Mouse (Mus musculus) MEL (cell line): Measurements from ENCODE around the gene Dap.

ENCODE experiments used
- EP300 ChIP-seq, 2 experiments: IDR thresholded peaks; 2 replicates each; pipeline ENCODE4 v1.6.1; 2011; ENCODE audit warnings: improper control_type of control experiment in 2 of 2, low read length in 2 of 2, low read depth in 1 of 2, mild to moderate bottlenecking in 1 of 2
- NELFE ChIP-seq: IDR thresholded peaks from 2 replicates; pipeline ENCODE4 v1.6.1; 2011; ENCODE audit warnings: low read depth, low read length, improper control_type of control experiment
- POLR2A ChIP-seq, 2 experiments: IDR thresholded peaks; 2 replicates each; pipeline ENCODE4 v1.6.1; 2011 to 2012; ENCODE audit warnings: low read length in 2 of 2, mild to moderate bottlenecking in 2 of 2, control low read depth in 1 of 2, improper control_type of control experiment in 1 of 2, low read depth in 1 of 2, moderate library complexity in 1 of 2; ENCODE audit not compliant: control insufficient read depth in 1 of 2, insufficient read depth in 1 of 2, poor library complexity in 1 of 2
- RCOR1 ChIP-seq: IDR thresholded peaks from 2 replicates; pipeline ENCODE4 v1.6.1; 2012; ENCODE audit warnings: low read depth, mild to moderate bottlenecking, inconsistent platforms, low read length, improper control_type of control experiment
- SMC3 ChIP-seq: IDR thresholded peaks from 2 replicates; pipeline ENCODE4 v1.6.1; 2011; ENCODE audit warnings: low read depth, low read length, improper control_type of control experiment
- USF2 ChIP-seq, 2 experiments: IDR thresholded peaks; 2 replicates each; pipeline ENCODE4 v1.6.1; 2011 to 2012; ENCODE audit warnings: improper control_type of control experiment in 2 of 2, low read length in 2 of 2, borderline replicate concordance in 1 of 2, inconsistent platforms in 1 of 2, low read depth in 1 of 2, mild to moderate bottlenecking in 1 of 2; ENCODE audit not compliant: insufficient read depth in 1 of 2

DNA sequence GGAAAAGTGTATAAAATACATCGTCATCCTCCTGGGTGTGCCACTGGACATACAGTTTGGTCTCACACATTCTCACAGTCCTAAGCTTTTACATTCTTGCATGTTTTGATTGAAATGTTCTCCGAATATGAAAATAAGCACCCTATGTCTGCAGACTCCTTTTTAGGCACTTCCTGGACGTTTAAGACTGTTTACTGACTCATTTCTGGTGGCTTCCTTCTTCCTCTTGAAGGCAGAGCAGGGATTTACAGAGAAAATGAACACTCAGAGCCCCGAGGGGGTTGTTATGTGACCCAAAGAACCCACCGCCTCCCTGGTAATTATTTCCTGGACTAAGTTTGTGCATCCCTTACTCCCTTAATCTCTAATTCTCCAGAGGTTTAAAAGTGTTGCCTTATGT is 13.8 kb downstream of the Dap start:
- no peak for TF ChIP-seq USF2 (IDR thresholded peaks at IDR 0.05; ENCODE audit: borderline replicate concordance in 1 of 2, insufficient read depth in 1 of 2, low read depth in 1 of 2, low read length in 2 of 2)
- TF ChIP-seq POLR2A (IDR thresholded peaks at IDR 0.05; ENCODE audit: control insufficient read depth in 1 of 2, insufficient read depth in 1 of 2, low read depth in 1 of 2, low read length in 2 of 2, poor library complexity in 1 of 2) = no peak
- TF ChIP-seq EP300 (IDR thresholded peaks at IDR 0.05; ENCODE audit: low read depth in 1 of 2, low read length in 2 of 2) = no peak
- TF ChIP-seq SMC3 = no peak
- no peak for TF ChIP-seq RCOR1
- TF ChIP-seq NELFE = no peak
